In genomic region chr7:24457726-24458370, GRCm38 (mm10) we compare ENCODE assay signal across 11 mouse cellular contexts. TPM values are rescaled to one million over a fixed set of nuclear protein-coding genes. Genes with fewer than 3 reads are reported as not detected.
DNase-seq lines count a peak whose midpoint lies in the region; ATAC-seq and TF ChIP-seq lines count a peak whose summit lies in the region.
"Had no signal": no experiment of that assay in that cellular context is flagged by ENCODE, and none has a peak within 500 bp of the region (broad histone marks: within the 10 kb centered on the region; RNA-seq: fewer than 3 reads in every experiment).

No protein-coding gene starts in this region.

- dilution Hi-C loops in CH12.LX (cut with MboI; ENCODE audit: extremely low pct_ligation_motif_present, extremely low pct_unique_long_range_greater_than_20kb, low sequenced_read_pairs): no loop called here

- no peak overlapping the region for H3K4me3 ChIP-seq in liver, embryonic 12.5 days
- H3K4me3 ChIP-seq in liver, embryonic 11.5 days (ENCODE audit: low read depth, low read length): no peak overlapping the region
- no peak overlapping the region for H3K4me3 ChIP-seq in CH12.LX (replicated peaks in 1 of 3; ENCODE audit: low read depth in 2 of 3, low read length in 2 of 3, poor library complexity in 1 of 3)
- H3K4me3 ChIP-seq in liver, postnatal 0 days (ENCODE audit: low read depth, low read length): no peak overlapping the region
- H3K4me3 ChIP-seq: lung, embryonic 15.5 days had no signal

- peaks cover 23% of the 10 kb centered on the region for H3K4me1 ChIP-seq in liver, embryonic 12.5 days
- H3K4me1 ChIP-seq in liver, embryonic 11.5 days (replicated peaks; ENCODE audit: control insufficient read depth, insufficient read depth, low read length): peaks cover 8% of the 10 kb centered on the region
- peaks cover 10 to 21% of the 10 kb centered on the region in 2 experiments; a peak in 3 of 4 replicates for H3K4me1 ChIP-seq in CH12.LX (ENCODE audit: control insufficient read depth in 1 of 2, insufficient read depth in 2 of 2)
- H3K4me1 ChIP-seq in liver, postnatal 0 days (ENCODE audit: insufficient read depth): peaks cover 9% of the 10 kb centered on the region

- H3K9me3 ChIP-seq in liver, embryonic 12.5 days (replicated peaks): no peaks in the 10 kb centered on the region
- H3K9me3 ChIP-seq in liver, embryonic 11.5 days (ENCODE audit: control insufficient read depth, low read length): no peaks in the 10 kb centered on the region
- no peaks in the 10 kb centered on the region for H3K9me3 ChIP-seq in CH12.LX (replicated peaks; ENCODE audit: low read length)
- H3K9me3 ChIP-seq in liver, postnatal 0 days (ENCODE audit: low read length): no peaks in the 10 kb centered on the region
- H3K9me3 ChIP-seq: lung, embryonic 15.5 days had no signal

- in situ Hi-C loops in CH12.LX (cut with MboI; ENCODE audit: low pct_ligation_motif_present, low pct_unique_long_range_greater_than_20kb, low sequenced_read_pairs): no loop called here

- H3K79me2 ChIP-seq in CH12.LX (replicated peaks; ENCODE audit: control insufficient read depth, extremely low read depth, insufficient read depth, poor library complexity, severe bottlenecking): no peaks in the 10 kb centered on the region

- no peak for TF ChIP-seq POLR2A in CH12.LX (IDR thresholded peaks at IDR 0.05; ENCODE audit: low read depth, low read length)

- intact Hi-C loops in gastrocnemius, postnatal 14 days (cut with DNase I; ENCODE audit: low total_unique reads): no loop called here
- intact Hi-C loops in gastrocnemius, postnatal 36 days (cut with DNase I): no loop called here
- intact Hi-C loops in left cerebral cortex, postnatal 36 days (cut with DNase I): no loop called here

- no peak; the same call in 1 of the 2 replicates for TF ChIP-seq EP300 in CH12.LX (IDR thresholded peaks at IDR 0.05; ENCODE audit: low read length)
- TF ChIP-seq EP300 in liver, postnatal 0 days (IDR thresholded peaks at IDR 0.05; ENCODE audit: low read depth): peak; percentile 58

- no peak overlapping the region for H3K9ac ChIP-seq in liver, embryonic 12.5 days
- no peak overlapping the region for H3K9ac ChIP-seq in liver, embryonic 11.5 days (ENCODE audit: low read depth, low read length)
- H3K9ac ChIP-seq in CH12.LX (ENCODE audit: insufficient read depth, low read depth): no peak overlapping the region
- no peak overlapping the region for H3K9ac ChIP-seq in liver, postnatal 0 days (replicated peaks)
- H3K9ac ChIP-seq: lung, embryonic 15.5 days had no signal

- no peak for DNase-seq in liver, embryonic 11.5 days (ENCODE audit: low spot score)
- DNase-seq in CH12.LX (ENCODE audit: extremely low read depth): peak; percentile 38
- no peak for DNase-seq in liver, postnatal 0 days
- peak; percentile 54 to 84 for DNase-seq in thymus, adult 18-20 months
- no peak for DNase-seq in gastrocnemius, postnatal 14 days
- DNase-seq in gastrocnemius, postnatal 36 days: no peak
- no peak for DNase-seq in left cerebral cortex, postnatal 36 days (ENCODE audit: low spot score in 2 of 2)

- no peaks in the 10 kb centered on the region for H3K36me3 ChIP-seq in liver, embryonic 12.5 days
- H3K36me3 ChIP-seq in liver, embryonic 11.5 days (ENCODE audit: control insufficient read depth, insufficient read depth, low read length): no peaks in the 10 kb centered on the region
- no peaks in the 10 kb centered on the region for H3K36me3 ChIP-seq in CH12.LX (replicated peaks in 1 of 2; ENCODE audit: control insufficient read depth in 1 of 2, insufficient read depth in 1 of 2, low read length in 1 of 2)
- no peaks in the 10 kb centered on the region for H3K36me3 ChIP-seq in liver, postnatal 0 days (replicated peaks; ENCODE audit: insufficient read depth, low read length)
- H3K36me3 ChIP-seq: lung, embryonic 15.5 days had no signal

- 31% methylated on average over 10 of the region's 10 CpGs for WGBS in liver, embryonic 12.5 days (ENCODE audit: insufficient replicate concordance)
- 43% methylated on average over 10 of the region's 10 CpGs for WGBS in liver, embryonic 11.5 days
- 44% methylated on average over 10 of the region's 10 CpGs for WGBS in liver, postnatal 0 days (ENCODE audit: insufficient replicate concordance)

- no peak for TF ChIP-seq CTCF in CH12.LX (conservative IDR thresholded peaks at IDR 0.05 in 1 of 2, IDR thresholded peaks at IDR 0.05 in 1 of 2; ENCODE audit: low read depth in 2 of 2, low read length in 2 of 2)
- TF ChIP-seq CTCF in liver, postnatal 0 days (IDR thresholded peaks at IDR 0.05; ENCODE audit: low read depth): no peak

- H3K4me2 ChIP-seq in liver, embryonic 12.5 days: no peak overlapping the region
- H3K4me2 ChIP-seq in liver, embryonic 11.5 days: no peak overlapping the region
- peak overlapping the region; percentile 24; the same call in 1 of the 2 replicates for H3K4me2 ChIP-seq in CH12.LX (ENCODE audit: insufficient read depth, low read depth, poor library complexity, severe bottlenecking)
- no peak overlapping the region for H3K4me2 ChIP-seq in liver, postnatal 0 days (ENCODE audit: low read depth, low read length)
- H3K4me2 ChIP-seq: lung, embryonic 15.5 days had no signal

- H3K27me3 ChIP-seq in liver, embryonic 12.5 days (replicated peaks): peaks cover 48% of the 10 kb centered on the region
- peaks cover 2% of the 10 kb centered on the region for H3K27me3 ChIP-seq in liver, embryonic 11.5 days (replicated peaks; ENCODE audit: control insufficient read depth, insufficient read depth, low read length)
- H3K27me3 ChIP-seq in CH12.LX (replicated peaks): peaks cover 60% of the 10 kb centered on the region
- H3K27me3 ChIP-seq in liver, postnatal 0 days (ENCODE audit: insufficient read depth, low read length): no peaks in the 10 kb centered on the region
- H3K27me3 ChIP-seq: lung, embryonic 15.5 days had no signal

- no peak for TF ChIP-seq RAD21 in CH12.LX (IDR thresholded peaks at IDR 0.05; ENCODE audit: low read depth, low read length)

- peak overlapping the region; percentile 42 for H3K27ac ChIP-seq in liver, embryonic 12.5 days
- H3K27ac ChIP-seq in liver, embryonic 11.5 days (ENCODE audit: low read depth, low read length): no peak overlapping the region
- no peak overlapping the region for H3K27ac ChIP-seq in CH12.LX (ENCODE audit: insufficient read depth, low read depth)
- H3K27ac ChIP-seq in liver, postnatal 0 days (ENCODE audit: low read depth): peak overlapping the region; percentile 82
- H3K27ac ChIP-seq: lung, embryonic 15.5 days had no signal

- ATAC-seq in liver, embryonic 12.5 days: no peak
- ATAC-seq in liver, embryonic 11.5 days (replicated peaks; ENCODE audit: low FRiP score): no peak
- no peak for ATAC-seq in liver, postnatal 0 days

RNA-seq across cellular contexts. Expression of gene Plaur, which starts 4.4 kb away (rescaled TPM):
- polyA plus RNA-seq in liver, embryonic 12.5 days (2016; fragmentation: Nextera tagmentation; extraction: Ambion mirVana): 2.6 and 2.8 TPM in 2 replicates
- 5.6 and 5.7 TPM in 2 replicates for polyA plus RNA-seq in liver, embryonic 11.5 days (2014; fragmentation: Nextera tagmentation; extraction: Ambion mirVana)
- total RNA-seq in CH12.LX (2012; rRNA removed): 0.13 and 0.29 TPM in 2 replicates
- total RNA-seq in CH12.LX (2014; rRNA removed): 0.69 and 0.72 TPM in 2 replicates
- 0.26 and 0.57 TPM in 2 replicates for polyA plus RNA-seq in CH12.LX (2012; ENCODE audit: insufficient read length, low read depth)
- 9.3 and 10.8 TPM in 2 replicates for polyA plus RNA-seq in liver, postnatal 0 days (2015; fragmentation: Nextera tagmentation; extraction: Ambion mirVana)
- total RNA-seq in gastrocnemius, postnatal 14 days (2021): 1 to 10 TPM in 1 of 2 experiments, under 1 TPM in 1; 0.84 to 1.2 TPM
- total RNA-seq in gastrocnemius, postnatal 36 days (2021): under 1 TPM; 0.61 to 0.64 TPM
- 1 to 10 TPM in 1 of 2 experiments, under 1 TPM in 1; 0.91 to 1.7 TPM for total RNA-seq in left cerebral cortex, postnatal 36 days (2021)

RNA-seq across cellular contexts. Expression of gene Irgc1, which starts 5.8 kb away (rescaled TPM):
- not detected in 2 replicates for polyA plus RNA-seq in liver, embryonic 12.5 days (2016; fragmentation: Nextera tagmentation; extraction: Ambion mirVana)
- polyA plus RNA-seq in liver, embryonic 11.5 days (2014; fragmentation: Nextera tagmentation; extraction: Ambion mirVana): not detected in 2 replicates
- total RNA-seq in CH12.LX (2012; rRNA removed) (not detected in 2 replicates), CH12.LX (2014; rRNA removed) (not detected in 2 replicates)
- not detected in 2 replicates for polyA plus RNA-seq in CH12.LX (2012; ENCODE audit: insufficient read length, low read depth)
- polyA plus RNA-seq in liver, postnatal 0 days (2015; fragmentation: Nextera tagmentation; extraction: Ambion mirVana): 0.18 and 0.28 TPM in 2 replicates
- total RNA-seq in gastrocnemius, postnatal 14 days (2021): under 1 TPM in 1 of 2 experiments, not detected in 1; 0.12 TPM
- not detected for total RNA-seq in gastrocnemius, postnatal 36 days (2021)
- total RNA-seq in left cerebral cortex, postnatal 36 days (2021): under 1 TPM; 0.42 to 0.72 TPM
- polyA plus RNA-seq: hindbrain, embryonic 11.5 days; lung, embryonic 15.5 days had no signal

RNA-seq across cellular contexts. Expression of gene Cadm4, which starts 24.0 kb away (rescaled TPM):
- 0.28 and 0.35 TPM in 2 replicates for polyA plus RNA-seq in liver, embryonic 12.5 days (2016; fragmentation: Nextera tagmentation; extraction: Ambion mirVana)
- 0.25 and 0.27 TPM in 2 replicates for polyA plus RNA-seq in liver, embryonic 11.5 days (2014; fragmentation: Nextera tagmentation; extraction: Ambion mirVana)
- total RNA-seq in CH12.LX (2012; rRNA removed) (0.38 and 0.59 TPM in 2 replicates), CH12.LX (2014; rRNA removed) (0.16 and 0.34 TPM in 2 replicates)
- 0.36 and 0.56 TPM in 2 replicates for polyA plus RNA-seq in CH12.LX (2012; ENCODE audit: insufficient read length, low read depth)
- polyA plus RNA-seq in liver, postnatal 0 days (2015; fragmentation: Nextera tagmentation; extraction: Ambion mirVana): 0.17 and 0.46 TPM in 2 replicates
- 10 to 100 TPM in 1 of 2 experiments, 1 to 10 TPM in 1; 5.3 to 17.7 TPM for total RNA-seq in gastrocnemius, postnatal 14 days (2021)
- 1 to 10 TPM; 2.7 to 4.6 TPM for total RNA-seq in gastrocnemius, postnatal 36 days (2021)
- total RNA-seq in left cerebral cortex, postnatal 36 days (2021): 100 to 1,000 TPM; 235 to 307 TPM

RNA-seq across cellular contexts. Expression of gene Zfp428, which starts 49.0 kb away (rescaled TPM):
- 12.4 and 14.2 TPM in 2 replicates for polyA plus RNA-seq in liver, embryonic 12.5 days (2016; fragmentation: Nextera tagmentation; extraction: Ambion mirVana)
- 20.3 and 23.0 TPM in 2 replicates for polyA plus RNA-seq in liver, embryonic 11.5 days (2014; fragmentation: Nextera tagmentation; extraction: Ambion mirVana)
- total RNA-seq in CH12.LX (2012; rRNA removed) (11.1 and 14.1 TPM in 2 replicates), CH12.LX (2014; rRNA removed) (16.0 and 20.4 TPM in 2 replicates)
- polyA plus RNA-seq in CH12.LX (2012; ENCODE audit: insufficient read length, low read depth): 14.3 and 15.1 TPM in 2 replicates
- polyA plus RNA-seq in liver, postnatal 0 days (2015; fragmentation: Nextera tagmentation; extraction: Ambion mirVana): 3.3 and 4.1 TPM in 2 replicates
- 1 to 10 TPM; 6.4 to 8.3 TPM for total RNA-seq in gastrocnemius, postnatal 14 days (2021)
- 1 to 10 TPM; 4.3 to 5.9 TPM for total RNA-seq in gastrocnemius, postnatal 36 days (2021)
- 10 to 100 TPM; 47.9 to 49.4 TPM for total RNA-seq in left cerebral cortex, postnatal 36 days (2021)

RNA-seq across cellular contexts. Expression of gene AC161166.1, which starts 54.4 kb away (rescaled TPM):
- 0.20 and 0.24 TPM in 2 replicates for polyA plus RNA-seq in liver, embryonic 12.5 days (2016; fragmentation: Nextera tagmentation; extraction: Ambion mirVana)
- 0.34 TPM in 1 of 2 replicates, not detected in the other for polyA plus RNA-seq in liver, embryonic 11.5 days (2014; fragmentation: Nextera tagmentation; extraction: Ambion mirVana)
- total RNA-seq in CH12.LX (2012; rRNA removed): 0.08 and 0.17 TPM in 2 replicates
- not detected in 2 replicates for total RNA-seq in CH12.LX (2014; rRNA removed)
- polyA plus RNA-seq in CH12.LX (2012; ENCODE audit: insufficient read length, low read depth): 0.26 TPM in 1 of 2 replicates, not detected in the other
- not detected in 2 replicates for polyA plus RNA-seq in liver, postnatal 0 days (2015; fragmentation: Nextera tagmentation; extraction: Ambion mirVana)
- total RNA-seq in gastrocnemius, postnatal 14 days (2021): not detected
- not detected for total RNA-seq in gastrocnemius, postnatal 36 days (2021)
- total RNA-seq in left cerebral cortex, postnatal 36 days (2021): not detected
- polyA plus RNA-seq: large intestine, adult 2 months had no signal

Comparison
In these comparisons a context has a peak if more than half of its experiments do, and no peak if none do; other contexts are left out.
1. H3K27ac ChIP-seq: peak in liver, embryonic 12.5 days (single experiment) and liver, postnatal 0 days (single experiment); none in liver, embryonic 11.5 days (single experiment) and CH12.LX (single experiment).
2. DNase-seq: peak in CH12.LX (single experiment) and thymus, adult 18-20 months (2 of 2); none in liver, embryonic 11.5 days (single experiment), liver, postnatal 0 days (single experiment), gastrocnemius, postnatal 14 days (single experiment), gastrocnemius, postnatal 36 days (0 of 2) and left cerebral cortex, postnatal 36 days (0 of 2).
3. RNA of gene Cadm4, which starts 24.0 kb away (total RNA-seq): 235 to 307 TPM in left cerebral cortex, postnatal 36 days; 5.3 to 17.7 TPM in gastrocnemius, postnatal 14 days, 2.7 to 4.6 TPM in gastrocnemius, postnatal 36 days and 0.16 to 0.59 TPM in CH12.LX; every median in the first group is over 10 times any median in the second.